Mouse (Mus musculus) left cerebral cortex, adult 8-10 months (tissue): ENCODE data around the gene Sft2d2. TPM values are rescaled to one million over a fixed set of nuclear protein-coding genes. Genes with fewer than 3 reads are reported as not detected.
A peak's percentile ranks its signal among the peaks of the same experiment; 100 is the strongest.

Source experiments
- DNase-seq, 2 experiments: peaks; one replicate each; pipeline ENCODE4 v3.0.0; 2022; ENCODE audit warnings: low spot score in 2 of 2
- total RNA-seq, 4 experiments: library from RNA; stranded (reverse); gene quantifications; 2 replicates each; pipeline ENCODE4 v1.2.4; 2022

Sft2d2 gene
- total RNA-seq, 4 experiments from 2014 or later: 16.4 to 20.4 (median 16.8) TPM

GRCm38 (mm10) chr1:165133858-165134257 is 60.4 kb downstream of the Sft2d2 start:
- no peak for DNase-seq

- DNase-seq: no peak
These were observed 61.0 kb downstream of the Sft2d2 start for GRCm38 (mm10) chr1:165133279-165133678.

- DNase-seq: peak; percentile 67 to 90
These were observed 61.9 kb downstream of the Sft2d2 start for GRCm38 (mm10) chr1:165132187-165132877.

GRCm38 (mm10) chr1:165129573-165129972 is 64.7 kb downstream of the Sft2d2 start:
- DNase-seq: no peak

Other genes with a start within 250 kb of the Sft2d2 start
- gene Tbx19, start 33.7 kb downstream of the Sft2d2 start, total RNA-seq: not detected
- gene Tiprl, start 42.6 kb upstream of the Sft2d2 start, total RNA-seq: 10 to 100 TPM; 60.6 to 65.5 (median 62.1) TPM
- 10 to 100 TPM in 1 of 4 experiments, 1 to 10 TPM in 3; 7.7 to 10.1 (median 9.0) TPM for gene Gpr161, start 101.4 kb upstream of the Sft2d2 start, total RNA-seq